Mouse (Mus musculus) monocyte, adult 5-6 weeks (primary cell): ENCODE results near the gene Oaz3. TPM values are rescaled to one million over a fixed set of nuclear protein-coding genes. Genes with fewer than 3 reads are reported as not detected.

Experiments
- ATAC-seq: fragments of 153-309, 156-312 bp; replicated peaks from 2 replicates; pipeline ENCODE4 v1.8.0; 2017; ENCODE audit warnings: mild to moderate bottlenecking; ENCODE audit not compliant: low TSS enrichment, insufficient number of reproducible peaks, severe bottlenecking, poor library complexity, low FRiP score
- total RNA-seq: library from RNA; stranded (forward); fragments of 200-1000, 200-491, 200-594 nt; gene quantifications from 3 replicates; pipeline ENCODE4 v1.2.3, GENCODE M21; 2017

Oaz3 gene
- 0.43 TPM in 1 of 3 replicates, not detected in the others for total RNA-seq

DNA sequence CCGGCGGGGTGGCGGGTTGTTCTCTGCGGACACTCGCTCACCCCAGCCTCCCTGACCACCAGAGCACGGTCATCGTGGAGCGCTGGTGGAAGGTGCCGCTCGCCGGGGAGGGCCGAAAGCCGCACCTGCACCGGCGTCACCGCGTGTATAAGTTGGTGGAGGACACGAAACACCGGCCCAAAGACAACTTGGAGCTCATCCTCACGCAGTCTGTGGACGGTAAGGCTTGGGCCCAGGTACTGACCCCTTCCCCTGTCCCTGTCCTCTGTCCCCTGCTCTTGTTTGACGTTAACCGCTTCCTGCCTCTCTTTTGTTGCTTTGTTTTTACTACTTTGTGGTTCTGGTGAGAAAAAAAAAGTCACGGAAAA lies at the start of gene Oaz3:
Gene Oaz3, minus strand, starts transcription at position 319 of the 368 bp plus-strand sequence.
- 0 out of 2 replicates have a peak, but pooled peaks have one; percentile 13 for ATAC-seq

DNA sequence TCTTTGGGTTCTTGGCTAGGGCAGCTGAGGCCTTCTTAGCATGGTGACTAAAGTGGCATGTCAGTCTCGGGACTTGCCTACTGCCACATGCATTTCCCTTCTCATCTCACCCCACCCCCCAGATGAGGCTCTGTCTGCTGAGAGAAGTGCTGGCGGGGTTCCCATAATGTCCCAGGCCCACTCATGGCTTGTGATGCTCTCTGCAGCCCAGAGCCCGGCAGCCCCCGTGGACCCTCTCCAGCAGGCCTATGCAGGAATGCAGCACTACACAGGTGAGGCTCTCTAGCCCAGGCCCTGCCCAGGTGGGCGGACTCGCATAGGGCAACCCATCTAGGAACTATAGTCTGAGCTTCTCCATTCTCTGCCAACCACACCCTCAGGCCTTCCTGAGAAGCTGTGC lies 43.9 kb upstream of the Oaz3 start:
- no peak for ATAC-seq

DNA sequence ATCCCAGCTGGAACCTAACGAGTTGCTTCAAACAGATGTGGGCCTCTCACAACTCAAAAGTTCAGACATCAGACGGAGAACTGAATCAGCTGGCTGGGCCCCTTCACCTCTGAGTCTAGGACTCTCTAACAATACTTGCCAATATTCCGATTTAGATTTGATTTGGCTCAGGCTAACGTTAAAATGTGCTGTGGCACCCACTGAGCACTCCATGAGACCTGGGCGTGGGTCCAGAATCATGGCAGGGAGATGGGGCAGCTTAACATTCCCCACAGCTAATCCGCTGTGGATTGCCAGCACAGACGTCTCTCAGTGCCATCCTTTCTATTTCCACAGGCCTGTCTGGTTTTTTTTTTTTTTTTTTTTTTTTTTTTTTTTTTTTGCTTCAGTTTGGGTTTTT lies 42.2 kb upstream of the Oaz3 start:
- no peak for ATAC-seq

DNA sequence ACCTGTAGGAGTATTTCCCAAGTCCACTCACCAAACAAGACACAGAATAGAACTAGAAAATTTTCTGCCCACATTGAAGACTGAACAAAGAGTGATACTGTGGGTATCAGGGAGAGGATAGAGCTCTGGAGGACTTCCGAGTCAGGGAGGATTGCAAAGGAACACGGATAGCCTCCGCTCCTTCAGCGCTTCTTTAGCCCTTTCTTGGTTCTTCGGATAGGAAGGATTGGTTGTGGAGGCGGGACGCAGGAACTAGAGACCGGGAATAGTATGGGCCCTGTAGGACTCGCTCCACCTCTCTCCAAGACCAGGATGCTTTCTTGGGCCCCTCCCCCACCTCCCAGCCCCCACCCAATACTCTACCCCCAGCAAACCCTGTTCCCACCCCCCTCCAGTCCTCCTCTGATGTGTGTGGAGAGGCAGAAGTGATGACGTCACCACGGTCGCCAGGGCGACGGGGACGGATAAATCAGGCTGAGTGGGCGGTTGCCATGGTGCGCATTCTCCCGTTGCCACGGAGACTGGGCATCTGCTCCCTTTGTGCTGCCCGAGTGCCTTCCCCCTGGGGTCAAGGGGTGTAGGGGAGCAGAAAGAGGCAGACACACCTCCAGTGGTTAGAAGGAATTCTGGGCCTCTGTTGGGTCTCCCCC lies 40.2 kb upstream of the Oaz3 start:
- ATAC-seq: no peak

DNA sequence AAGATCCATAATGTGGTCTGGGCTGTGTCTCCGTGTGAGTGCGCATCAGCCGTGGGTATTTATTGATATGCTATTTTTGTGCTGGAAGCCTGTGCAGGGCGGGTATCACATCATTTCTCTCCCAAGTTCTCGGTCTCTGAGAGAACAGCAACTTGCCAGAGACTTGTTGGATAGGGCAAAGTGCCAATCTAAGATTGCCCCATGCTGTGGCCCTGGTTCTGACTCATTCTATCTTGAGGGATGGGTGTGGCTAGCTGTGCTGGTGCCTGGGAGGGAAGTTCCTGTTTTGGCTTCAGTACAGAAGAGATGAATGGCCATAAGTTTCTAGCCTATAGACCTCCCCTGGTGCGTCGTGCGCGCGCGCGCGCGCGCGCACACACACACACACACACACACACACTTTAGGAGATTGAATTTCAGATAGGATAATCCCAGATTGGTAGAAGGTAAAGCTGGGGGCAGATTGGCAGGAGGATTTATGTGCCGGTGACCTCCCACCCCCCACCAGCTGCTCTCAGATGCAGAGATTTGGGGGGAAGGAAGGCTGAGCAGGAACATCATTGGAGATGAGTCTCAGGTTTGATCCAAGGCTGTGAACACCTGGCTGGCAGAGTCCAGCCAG lies 39.2 kb upstream of the Oaz3 start:
- peak; percentile 88 for ATAC-seq

DNA sequence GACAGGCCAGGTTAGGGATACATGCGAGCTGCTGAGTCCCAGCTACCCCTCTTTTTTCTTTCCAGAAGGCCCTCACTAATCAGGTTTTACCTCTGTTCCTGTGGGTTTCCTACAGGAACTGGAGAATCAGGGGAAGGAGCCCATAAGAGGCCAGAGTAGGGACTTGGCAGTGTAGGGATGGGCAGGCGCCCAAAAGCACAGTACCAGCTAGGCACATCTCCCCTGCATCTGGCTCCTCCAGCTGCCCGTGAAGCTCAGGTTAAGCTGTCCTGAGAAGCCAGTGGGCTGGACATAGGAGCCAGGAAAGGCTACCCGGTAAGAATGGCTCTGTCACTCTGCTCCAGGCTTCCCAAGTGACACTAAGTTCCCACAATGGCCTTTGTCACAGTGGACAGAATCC lies 37.7 kb upstream of the Oaz3 start:
- no peak for ATAC-seq

DNA sequence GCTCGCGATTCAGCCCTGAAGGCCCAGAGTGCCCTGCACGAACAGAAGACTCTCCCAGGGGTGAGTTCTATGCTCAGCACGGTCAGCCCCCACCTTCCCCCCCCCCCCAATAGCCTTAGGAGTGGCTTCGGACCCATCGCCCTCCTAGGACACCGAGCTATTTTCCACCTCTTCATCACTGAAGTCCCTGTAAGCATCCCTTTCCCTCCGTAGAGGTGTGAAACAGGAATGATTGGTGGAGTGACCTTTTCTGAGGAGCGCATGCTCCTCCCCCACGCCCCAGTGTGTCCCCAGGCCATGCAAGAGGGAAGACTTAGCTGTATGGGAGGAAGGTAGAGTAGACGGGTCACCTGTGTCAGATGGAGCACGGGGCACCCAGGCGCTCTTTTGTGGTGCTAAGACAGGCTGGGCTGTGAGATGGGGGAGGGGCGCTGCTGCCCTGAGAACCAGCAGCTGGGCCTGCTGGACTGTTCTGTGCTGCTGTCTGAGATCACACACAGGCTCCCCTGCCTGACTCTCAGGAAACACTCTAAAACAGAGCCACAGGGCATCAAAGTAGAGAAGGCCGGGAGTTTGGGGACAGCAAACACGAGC lies 36.7 kb upstream of the Oaz3 start, which contains the start of gene Riiad1:
Gene Riiad1, minus strand, starts transcription at position 51 of the 594 bp plus-strand sequence.
- ATAC-seq: no peak

DNA sequence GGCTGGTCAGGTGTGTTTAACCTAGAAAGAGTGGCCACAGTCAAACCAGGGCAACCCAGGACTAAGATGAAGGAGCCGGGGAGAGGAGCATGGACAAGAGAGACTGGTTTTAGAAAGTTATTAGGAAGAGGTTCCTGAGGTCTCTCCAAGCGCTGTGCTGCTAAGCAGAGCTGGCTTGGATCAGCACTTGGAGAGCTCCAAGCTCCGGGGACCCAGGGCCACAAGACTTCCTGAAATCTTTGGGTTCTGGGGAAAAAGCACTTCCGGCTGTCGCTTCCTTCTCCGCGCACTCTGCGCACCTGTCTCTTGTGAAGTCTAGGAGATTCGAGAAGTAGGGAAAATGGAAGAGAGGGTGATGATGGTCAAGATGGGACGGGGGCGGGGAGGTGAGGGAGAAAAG lies 35.8 kb upstream of the Oaz3 start:
- no peak for ATAC-seq

DNA sequence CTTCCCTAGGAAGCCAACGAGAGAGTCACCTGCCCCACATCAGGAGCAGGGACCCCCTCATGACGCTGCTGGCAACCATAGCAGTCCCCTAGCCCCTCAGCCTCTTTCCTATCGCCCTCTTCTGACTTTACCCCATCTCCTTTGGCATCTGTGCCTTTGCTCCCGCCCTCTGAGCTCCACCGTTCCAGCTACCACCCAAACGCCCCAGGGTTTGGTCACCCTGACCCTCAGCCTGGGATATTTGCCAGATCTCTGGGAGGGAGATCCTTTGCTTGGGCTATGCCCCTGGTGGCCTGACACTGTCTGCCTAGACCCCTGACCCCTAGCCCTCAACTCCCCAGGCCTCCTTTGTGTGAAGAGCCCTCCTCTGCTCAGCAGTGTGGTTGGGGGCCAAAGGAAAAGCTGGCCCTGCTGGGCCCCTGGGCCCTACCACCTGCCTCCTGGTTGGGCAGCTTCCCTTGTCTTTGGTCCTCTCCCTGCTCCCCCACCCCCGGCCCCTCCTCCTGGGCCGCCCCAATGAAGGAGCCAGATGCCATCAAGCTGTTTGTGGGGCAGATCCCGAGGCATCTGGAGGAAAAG lies 35.0 kb upstream of the Oaz3 start:
- no peak for ATAC-seq

DNA sequence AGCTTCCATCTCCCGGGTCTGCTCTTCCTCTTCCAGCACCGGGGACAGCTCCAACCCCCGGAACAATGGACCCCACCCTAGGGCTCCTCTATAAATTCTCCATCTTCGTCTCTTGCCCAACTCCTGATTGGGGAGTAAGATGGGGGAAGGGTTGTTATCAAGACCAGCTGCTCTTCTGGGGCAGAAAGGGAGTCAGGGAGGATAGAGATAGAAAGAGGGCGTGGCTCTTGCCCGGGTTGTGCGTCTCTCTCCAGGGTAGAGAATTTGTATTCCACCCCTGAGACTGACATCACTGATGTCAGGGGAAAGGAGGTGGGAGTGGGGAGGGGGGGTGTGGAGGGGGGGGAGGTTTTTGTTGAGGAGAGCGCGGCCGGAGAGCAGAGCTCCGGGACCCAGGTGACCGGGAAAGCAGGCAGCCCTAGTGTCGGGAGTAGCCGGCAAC lies 34.3 kb upstream of the Oaz3 start, which contains the start of gene Celf3:
Gene Celf3, plus strand, starts transcription at position 315 of the 442 bp plus-strand sequence.
- no peak for ATAC-seq

DNA sequence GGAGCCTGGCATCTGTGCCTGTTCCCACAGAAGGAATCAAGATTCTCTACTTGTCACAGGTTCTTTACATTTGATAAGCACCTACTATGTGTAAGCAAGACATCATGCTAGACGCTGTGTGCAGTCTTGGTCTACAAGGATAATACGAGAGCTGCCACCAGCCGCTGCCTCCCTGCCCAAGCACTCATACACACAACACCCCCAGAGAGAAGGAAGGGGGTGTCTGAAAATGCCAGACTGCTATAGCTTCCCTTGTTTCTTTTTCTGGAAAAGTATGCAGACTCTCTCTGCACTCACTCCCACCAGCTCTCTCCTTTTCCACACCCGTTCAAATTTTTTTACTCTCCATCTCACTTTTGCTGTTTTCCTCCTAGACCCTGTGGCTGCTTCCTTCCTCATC lies 33.7 kb upstream of the Oaz3 start:
- ATAC-seq: no peak

DNA sequence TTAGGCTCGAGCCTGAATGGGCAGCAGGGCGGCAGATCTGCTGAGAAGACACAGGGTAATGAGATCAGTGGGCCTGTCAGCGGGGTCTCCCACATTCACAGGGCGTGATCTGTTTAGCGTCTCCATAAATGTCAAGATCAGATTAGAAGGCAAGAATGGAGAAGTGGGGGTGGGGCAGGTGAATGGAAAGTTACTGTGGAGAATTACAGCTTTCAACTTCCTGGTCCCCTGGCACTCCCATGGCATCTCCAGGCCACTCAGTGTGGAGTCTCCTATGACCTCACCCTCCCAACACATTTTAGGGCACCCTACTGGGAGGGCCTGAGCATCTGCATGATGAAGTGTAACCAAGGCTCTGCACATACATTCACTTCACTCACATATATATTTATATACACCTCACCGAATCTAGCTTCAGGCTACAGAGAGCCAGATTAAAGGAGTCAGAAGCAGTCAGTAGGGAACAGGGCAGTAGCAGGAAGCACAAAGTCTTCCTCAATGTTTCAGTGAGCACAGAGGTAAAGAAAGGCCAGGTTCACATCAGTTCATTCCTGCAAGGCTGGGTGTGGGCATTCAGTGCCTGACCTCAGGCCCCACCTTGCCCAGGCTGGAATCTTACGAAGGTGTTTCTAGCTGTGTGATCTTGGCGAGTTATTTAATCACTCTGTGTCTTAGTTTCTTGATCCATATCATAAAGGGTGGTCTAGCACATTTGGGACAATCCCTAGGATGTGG lies 32.8 kb upstream of the Oaz3 start:
- no peak for ATAC-seq

DNA sequence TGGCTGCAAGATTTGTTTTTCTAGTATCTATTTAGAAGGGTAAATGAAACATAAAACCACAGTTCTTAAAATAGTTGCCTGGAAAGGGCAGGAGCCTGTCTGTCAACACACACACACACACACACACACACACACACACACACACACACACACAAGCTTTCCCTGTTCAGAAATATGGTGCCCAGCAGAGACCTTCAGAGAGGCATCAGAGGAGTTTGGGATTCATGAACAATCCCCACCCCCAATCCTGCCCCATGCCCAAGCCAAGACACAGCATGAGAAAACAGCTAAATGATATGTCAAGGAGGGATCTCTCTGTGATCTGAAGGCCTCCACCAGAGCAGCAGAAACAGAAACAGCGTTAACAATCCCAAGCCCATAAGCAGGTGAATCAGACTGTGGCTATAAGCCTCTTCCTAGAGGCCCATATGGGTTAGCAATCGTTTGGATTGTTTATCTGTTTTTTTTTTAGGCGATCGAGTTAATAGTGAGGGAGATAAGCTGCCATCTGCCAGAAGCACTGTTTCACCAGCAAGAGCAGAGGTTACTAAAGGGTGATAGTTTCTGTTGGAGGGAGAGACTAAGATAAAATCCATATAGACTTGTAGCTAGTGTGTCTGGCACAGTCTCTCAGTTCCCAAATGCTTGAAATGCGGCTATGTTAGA lies 30.0 kb upstream of the Oaz3 start:
- ATAC-seq: no peak

DNA sequence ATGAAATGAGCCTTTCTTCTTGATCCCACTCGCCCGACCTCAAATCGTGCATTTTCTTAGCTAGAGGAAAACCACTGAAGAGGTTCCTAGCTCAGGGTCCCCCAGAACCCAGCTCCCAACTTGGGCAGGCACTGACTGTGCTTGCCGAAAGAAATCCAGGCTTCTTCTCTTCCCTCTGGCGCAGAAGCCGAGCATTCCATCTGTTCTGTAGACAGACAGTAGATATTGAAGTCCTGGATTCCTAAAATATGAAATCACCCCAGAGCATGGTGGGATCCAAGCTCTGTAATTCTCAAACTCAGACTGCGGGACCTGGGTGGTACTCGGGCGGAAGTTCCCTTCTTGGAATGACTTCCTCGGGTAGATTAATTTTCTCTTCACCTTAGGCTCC lies 29.4 kb upstream of the Oaz3 start:
- no peak for ATAC-seq

DNA sequence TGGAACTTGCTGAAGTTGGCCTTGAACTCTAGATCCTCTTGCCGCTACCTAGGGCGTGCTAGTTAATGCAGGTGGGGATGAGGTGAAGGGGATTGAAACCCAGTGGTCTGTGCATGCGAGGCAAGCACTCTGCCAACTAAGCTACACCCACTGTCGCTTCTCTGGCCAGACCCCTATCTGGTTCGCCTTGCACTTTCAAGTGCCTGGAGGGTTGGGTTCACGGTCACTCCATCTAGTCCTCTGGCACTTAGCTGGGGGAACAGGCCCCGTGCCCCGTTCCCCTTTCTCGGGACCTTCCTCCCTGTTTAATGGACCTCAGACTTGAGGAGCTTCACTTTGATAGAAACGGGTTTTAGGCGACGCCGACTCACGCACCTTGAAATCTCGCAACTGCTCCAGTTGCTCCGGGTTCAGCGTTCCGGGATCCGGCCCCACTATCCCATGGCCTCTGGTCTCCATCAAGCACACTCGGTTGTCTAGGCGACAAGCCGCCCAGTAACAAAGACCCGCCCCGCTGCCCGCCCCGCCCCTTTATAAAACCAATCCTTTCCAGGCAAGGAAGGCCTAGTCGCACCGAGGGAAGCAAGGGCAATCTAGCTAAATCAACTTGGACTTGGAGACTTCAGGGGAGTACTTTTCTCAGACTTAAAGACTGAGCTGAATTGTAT lies 28.9 kb upstream of the Oaz3 start:
- ATAC-seq: no peak

DNA sequence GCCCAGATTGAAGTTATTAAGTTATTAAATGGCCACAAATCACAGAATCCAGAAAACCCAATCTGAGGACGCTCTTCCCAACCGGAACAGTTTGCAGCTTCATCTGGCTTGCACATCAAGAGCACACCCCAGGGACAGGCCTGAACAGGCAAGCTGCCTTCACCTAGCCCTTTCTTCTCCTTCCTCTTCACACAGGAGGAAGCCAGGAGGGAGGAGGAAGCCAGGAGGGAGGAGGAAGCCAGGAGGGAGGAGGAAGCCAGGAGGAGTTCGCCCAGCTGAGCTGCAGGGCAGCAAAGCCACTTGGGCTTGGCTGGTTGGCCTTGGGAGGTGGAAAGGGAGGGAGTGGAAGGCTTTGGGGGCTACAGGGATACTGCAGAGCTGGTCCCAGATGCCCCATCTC lies 25.2 kb upstream of the Oaz3 start:
- no peak for ATAC-seq

DNA sequence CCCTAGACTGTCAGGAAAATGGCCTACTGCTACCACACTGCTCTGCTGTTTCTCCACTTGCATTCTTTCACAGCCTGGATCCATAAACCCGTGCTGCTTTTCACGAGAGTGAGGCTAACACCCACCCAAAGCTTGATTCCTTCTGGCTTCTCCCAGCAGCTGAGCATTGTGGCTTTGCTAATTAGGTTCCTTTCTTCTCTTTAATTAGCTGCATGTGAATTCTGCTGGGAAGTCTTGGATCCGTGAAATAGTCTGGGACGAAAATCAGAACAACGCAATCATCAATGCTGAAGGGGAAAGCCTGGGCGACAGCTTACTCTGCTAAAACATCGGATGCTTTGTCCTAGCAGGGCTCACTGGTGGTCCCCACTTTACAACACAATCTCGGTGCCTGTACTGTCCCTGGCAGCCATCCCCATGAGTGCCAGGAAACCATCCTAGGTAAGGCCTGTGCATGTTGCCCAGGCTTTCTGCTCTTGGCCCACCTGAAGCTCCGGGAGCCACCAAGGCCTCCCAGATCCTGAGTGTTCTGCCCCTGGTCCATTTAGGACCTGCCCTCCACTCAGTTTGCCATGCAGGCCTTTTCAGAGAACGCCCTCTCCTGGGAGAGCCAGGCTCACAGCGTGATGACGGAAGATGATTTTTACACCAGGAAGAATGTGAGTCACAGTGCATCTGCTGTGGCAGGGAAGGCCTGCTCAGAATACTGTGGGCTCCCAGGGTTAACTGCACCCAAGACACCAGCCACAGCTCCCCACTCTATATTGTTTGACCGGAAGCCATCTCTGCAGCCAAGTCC lies 22.1 kb upstream of the Oaz3 start:
- ATAC-seq: no peak
